Mouse (Mus musculus) stomach, postnatal 0 days (tissue): ENCODE results near the gene Unc13b.

ENCODE experiments used
- CTCF ChIP-seq: IDR thresholded peaks from 2 replicates; pipeline ENCODE4 v1.5.1; 2016; ENCODE audit warnings: antibody characterized with exemption, low read depth, mild to moderate bottlenecking, moderate library complexity
- EP300 ChIP-seq: optimal IDR thresholded peaks from 2 replicates; pipeline ENCODE3; 2016; ENCODE audit warnings: antibody characterized with exemption

DNA sequence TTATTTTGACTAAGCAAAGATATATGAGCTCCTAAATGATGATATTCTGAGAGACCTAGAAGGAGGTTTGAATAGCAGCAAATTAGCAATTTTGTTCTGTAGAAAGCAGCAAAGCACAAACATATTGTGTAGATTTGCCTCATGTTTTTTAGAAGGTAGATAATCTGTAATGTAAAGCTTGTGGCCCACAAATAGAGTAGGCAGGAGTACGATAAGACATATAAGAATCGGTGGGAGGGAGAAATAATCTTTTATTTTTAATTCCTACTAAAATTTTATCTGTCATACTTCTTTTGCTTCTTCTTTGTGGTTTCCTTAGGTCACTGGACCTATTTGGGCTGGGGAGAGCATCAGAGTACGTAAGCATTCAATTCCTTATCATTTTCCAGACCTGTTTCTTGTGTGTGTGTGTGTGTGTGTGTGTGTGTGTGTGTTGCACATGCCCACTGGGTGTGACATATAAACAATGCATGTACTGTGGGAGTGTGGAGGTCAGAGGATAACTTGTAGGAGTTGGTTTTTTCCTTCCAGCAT, 102.4 kb downstream of the Unc13b start:
- TF ChIP-seq EP300 (no peak), CTCF (no peak)
